Mouse (Mus musculus): ENCODE data around the gene Asic2.
"Not testable (repeated sequence)": the region's sequence is repeated elsewhere in the genome, so short reads cannot be mapped to it uniquely, and the experiment has no call there.

Asic2 gene

DNA sequence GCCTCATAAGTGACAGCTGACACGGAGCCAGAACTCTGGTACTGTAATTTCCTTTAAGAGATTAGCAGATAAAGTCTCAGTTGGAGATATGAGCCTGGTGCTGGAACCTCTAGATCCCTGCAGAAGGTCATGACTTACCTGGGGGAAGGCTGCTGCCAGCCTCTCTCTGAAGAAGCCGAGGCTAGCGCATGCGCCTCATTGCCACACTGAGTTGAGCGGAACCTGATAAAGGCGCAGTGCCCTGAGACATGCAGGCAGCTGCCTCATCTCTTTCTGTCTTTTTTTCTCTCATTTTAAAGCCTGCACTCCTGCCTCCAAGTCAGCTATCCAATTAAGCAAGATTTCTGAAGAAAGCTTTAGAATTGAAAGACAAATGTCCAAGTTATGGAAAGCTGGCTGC, 551.9 kb downstream of the Asic2 start:
- DNase-seq, result no peak

DNA sequence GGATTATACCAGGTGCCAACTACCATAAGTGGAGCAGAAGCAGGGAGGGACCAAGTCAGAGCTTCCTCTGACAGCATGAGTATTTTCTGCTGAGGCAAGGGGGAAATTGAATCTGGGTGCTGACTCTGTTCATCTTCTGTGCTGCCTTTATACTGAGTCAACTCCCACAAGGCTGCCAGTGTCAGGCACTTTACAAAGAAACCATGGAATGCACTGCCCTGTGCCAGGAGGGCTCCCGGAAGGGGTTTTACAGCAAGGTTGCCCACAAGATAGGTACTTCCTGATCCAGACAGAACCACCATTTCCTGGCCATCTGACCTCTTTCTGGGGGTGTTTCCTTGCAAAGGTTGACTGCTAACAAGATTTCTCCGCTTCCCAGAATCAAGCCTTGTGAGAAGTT, 553.7 kb downstream of the Asic2 start:
- no peak for DNase-seq

DNA sequence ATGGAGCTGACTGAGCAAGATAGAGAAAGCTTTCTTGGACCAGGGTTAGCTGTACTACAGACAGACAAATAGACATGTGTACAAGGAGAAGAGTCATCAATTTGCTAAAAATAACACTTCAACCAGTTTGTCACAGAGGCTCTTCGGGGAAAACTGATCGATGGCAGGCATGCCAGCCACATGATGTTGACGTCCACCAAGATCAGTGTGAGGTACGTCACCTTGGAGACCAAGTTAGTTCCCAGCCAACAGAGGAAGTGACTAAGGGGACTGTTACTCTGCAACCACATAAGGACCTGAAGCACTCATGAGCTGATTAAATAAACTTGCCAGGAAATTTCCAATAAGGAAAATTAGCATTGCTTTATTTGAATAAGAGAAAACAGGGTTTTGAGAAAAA, 557.0 kb downstream of the Asic2 start:
- DNase-seq, result no peak

DNA sequence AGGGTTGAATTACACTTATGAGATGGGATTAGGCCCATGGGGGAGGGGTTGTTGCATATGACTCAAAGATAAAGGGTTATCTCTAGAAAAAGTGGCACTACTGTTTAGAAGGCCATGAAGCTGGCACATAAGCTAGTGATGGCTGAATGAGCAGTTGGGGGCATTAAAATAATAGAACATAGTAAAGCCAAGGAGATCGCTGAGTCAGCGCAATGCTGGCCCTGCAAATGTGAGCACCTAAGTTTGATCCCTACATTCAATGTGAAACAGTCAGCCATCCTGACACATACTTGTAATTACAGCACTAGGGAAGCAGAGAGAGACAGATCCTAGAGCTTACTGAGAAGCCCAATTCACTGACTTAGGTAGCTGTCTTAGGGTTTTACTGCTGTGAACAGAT, 562.3 kb downstream of the Asic2 start:
- no peak for DNase-seq

- DNase-seq, result no peak
These were observed 566.0 kb downstream of the Asic2 start for GRCm38 (mm10) chr11:81402263-81402662.

DNA sequence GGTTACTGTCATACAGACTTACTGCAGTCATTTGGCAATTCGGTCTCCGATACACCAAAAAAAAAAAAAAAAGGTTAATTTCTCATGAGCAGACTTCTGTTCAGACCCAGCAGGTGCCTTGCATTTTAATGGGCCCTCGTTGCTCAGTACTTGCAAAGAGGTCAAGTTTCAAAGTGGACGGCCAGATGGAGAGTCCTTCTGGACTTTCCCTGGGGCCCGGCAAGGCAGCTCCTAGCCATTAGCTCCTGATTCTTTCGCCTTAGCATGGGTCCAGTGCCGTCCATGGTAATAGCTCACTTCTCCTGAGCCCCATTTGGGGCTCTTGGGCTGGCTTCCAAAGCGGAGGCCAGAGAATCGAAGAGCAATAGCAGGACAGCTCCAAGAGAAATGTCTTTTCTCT, 575.4 kb downstream of the Asic2 start:
- DNase-seq, result no peak

DNA sequence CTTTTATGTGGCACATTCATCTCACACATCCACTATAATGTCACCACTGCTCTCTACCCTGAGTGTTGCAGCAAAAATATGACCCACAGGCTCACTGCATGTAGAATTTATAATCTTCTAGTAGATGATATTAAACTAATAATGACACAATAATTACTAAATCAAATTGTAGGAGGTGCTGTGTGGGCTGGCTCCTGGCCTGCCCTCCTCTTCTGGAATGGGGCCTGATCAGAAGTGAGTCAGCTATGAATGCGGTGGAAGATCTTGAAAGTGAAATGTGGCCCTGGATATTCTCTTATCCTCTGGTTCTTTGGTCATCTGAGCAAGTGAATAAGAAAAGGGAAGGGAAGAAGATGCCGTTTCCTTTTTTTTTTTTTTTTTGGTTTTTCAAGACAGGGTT, 582.1 kb downstream of the Asic2 start:
- DNase-seq, result no peak

- no peak for DNase-seq
These were observed 582.7 kb downstream of the Asic2 start for GRCm38 (mm10) chr11:81385547-81385946.

DNA sequence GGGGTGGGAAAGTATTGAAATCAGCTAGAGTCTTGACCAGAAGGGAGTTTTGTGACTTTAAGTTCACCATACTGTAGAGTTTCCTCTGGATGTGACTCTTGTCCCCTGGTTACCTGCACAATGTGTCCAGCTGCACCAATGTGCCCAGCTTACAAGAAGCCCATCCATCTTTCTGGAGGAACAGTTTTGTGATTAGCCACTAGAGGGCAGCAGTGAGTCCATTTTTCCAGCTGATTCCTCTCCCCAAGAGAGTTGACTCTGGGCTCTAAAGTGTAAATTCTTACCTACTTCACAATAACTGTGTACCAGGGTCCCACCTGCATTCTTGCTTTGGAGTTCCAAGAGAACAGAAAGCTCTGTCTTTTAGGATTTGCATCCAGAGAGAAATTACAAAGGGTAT, 593.4 kb downstream of the Asic2 start:
- peak; percentile 3 for DNase-seq

- DNase-seq, result no peak
These were observed 594.1 kb downstream of the Asic2 start for GRCm38 (mm10) chr11:81374003-81374710.

DNA sequence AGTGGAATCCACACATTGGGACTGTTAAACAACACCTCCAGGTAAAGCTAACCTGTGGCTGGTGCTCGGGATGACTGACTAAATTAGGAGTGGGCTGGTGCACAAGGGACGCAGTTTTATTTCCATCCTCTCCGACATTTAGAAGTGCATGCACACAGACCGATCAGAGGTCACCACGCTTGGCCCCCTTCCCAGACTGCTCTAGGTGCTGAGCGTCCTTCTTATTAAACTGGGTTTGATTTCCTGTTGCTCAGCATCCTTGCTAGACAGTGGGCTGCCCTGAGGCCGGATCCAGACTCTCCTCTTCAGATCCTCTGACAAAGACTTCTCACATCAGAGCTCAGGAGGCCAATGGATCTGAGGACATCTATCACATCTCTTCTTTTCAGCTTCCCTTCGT, 596.7 kb downstream of the Asic2 start:
- no peak for DNase-seq

- no peak for DNase-seq
These were observed 597.8 kb downstream of the Asic2 start for GRCm38 (mm10) chr11:81370426-81370810.

GRCm38 (mm10) chr11:81369497-81370425, 598.5 kb downstream of the Asic2 start:
- no peak for DNase-seq

DNA sequence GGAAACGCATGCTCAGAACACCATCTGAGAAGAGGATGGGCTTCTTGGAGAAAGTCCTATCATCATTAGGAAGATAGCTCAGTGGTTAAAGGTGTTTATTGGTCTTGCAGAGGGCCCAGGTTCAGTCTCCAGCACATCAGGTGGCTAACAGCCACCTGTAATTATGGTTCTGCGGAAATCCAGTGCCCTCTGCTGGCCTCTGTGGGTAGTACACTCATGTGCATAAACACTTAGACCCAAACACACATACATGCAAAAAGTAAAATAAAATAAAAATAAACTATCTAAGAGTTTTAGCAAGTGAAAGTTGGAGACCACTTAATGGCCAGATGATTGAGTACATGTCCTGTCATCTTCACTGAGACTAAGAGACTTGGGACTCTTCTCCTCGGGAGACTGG, 603.8 kb downstream of the Asic2 start:
- no peak for DNase-seq

GRCm38 (mm10) chr11:81362461-81362860, 605.8 kb downstream of the Asic2 start:
- DNase-seq, result no peak

GRCm38 (mm10) chr11:81361040-81361439, 607.2 kb downstream of the Asic2 start:
- DNase-seq, result no peak

- not testable (repeated sequence) for DNase-seq
These were observed 617.8 kb downstream of the Asic2 start for GRCm38 (mm10) chr11:81350498-81350897.

- DNase-seq, result no peak
These were observed 636.3 kb downstream of the Asic2 start for GRCm38 (mm10) chr11:81331977-81332376.

GRCm38 (mm10) chr11:81330982-81331381, 637.3 kb downstream of the Asic2 start:
- no peak for DNase-seq

DNA sequence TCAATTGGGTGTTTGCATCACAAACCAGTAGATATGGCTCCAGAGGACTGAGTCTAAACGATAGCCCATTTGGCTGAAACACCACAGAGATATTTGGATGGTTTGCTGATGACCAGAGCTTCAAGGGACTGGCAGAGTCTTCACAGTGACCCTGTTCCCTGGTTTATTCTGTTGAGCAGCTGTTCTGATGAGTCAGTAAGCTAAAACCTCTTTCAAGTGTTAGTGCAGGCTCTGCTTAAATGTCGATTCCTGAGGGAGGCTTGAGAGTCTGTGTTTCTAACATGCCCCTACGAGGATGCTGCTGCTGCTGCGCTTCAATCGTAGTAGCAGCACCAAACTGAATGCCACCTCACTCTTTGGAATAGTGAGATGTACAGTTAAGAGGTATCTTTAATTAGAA, 640.2 kb downstream of the Asic2 start:
- no peak for DNase-seq

GRCm38 (mm10) chr11:81323146-81323545, 645.1 kb downstream of the Asic2 start:
- no peak for DNase-seq

DNA sequence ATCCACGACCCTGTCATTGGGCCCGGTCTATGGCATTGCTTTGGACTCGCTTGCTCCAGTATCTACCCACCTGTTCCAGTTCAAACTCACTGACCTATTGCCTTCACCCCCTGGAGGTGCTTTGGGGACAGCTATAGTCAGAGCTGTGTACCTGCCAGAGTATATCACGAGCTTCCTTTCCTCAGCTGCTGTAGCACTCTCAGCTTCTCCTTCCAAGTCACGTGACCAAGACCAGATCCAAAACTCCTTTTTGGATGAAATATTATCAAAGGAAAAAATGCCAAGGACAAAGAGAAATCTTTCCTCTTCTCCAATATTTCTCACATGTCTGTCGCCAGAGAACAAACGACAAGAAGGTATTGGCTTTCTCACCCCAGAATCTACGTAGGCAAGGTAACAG, 645.8 kb downstream of the Asic2 start:
- no peak for DNase-seq

DNA sequence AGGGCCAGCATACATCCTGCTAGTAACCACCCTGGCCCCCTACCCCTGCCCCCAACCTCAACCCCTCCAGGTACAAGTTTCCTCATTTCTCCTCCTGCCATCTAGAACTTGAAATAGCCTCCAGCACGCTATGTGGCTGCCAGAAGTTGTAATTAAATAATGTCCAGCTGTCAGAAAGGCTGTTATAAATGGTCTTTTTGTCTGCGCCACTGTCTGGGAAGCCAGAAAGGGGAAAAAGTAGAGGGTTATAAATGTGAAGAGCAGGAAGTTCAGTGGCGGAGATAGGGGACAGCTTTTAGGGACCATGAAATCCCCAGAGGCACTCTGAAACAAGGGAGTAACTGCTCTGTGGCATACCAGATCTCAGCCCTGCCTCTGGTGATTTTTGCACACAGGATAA, 678.2 kb downstream of the Asic2 start:
- no peak for DNase-seq

- no peak for DNase-seq
These were observed 685.1 kb downstream of the Asic2 start for GRCm38 (mm10) chr11:81283185-81283584.
